Mouse (Mus musculus): Measurements from ENCODE around the gene Dgke.
"Not testable (repeated sequence)": the region's sequence is repeated elsewhere in the genome, so short reads cannot be mapped to it uniquely, and the experiment has no call there.

Gene Dgke

DNA sequence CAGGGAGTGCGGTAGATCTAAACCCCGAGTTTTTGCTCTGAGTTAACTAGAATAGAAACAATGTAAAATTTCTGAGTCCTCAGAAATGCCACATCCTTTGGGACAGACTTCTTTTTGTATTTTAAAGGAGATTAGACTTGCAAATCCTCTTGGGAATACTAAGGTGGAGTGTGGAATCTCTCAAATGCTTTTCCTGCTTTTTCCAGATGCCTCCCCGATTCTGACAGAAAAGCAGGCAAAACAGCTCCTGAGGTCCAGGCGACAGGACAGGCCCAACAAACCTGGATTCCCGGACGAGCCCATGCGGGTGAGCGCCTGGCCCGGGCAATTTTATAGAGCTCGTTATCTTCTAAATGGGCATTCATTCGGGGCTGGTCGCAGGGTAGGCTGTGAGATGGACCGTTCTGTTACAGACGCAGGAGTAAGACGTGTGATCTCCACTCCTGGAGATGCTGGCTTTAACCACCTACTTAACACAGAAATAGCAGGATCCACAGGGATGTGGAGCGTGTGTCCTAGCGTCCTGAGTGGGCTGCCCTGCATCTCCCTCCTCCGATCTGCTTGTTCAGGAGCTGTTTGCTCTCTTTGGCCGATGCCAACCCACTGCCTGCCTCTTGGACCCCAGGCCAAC is 8.2 kb upstream of the Dgke start:
- no peak for DNase-seq (ENCODE audit: low spot score)

DNA sequence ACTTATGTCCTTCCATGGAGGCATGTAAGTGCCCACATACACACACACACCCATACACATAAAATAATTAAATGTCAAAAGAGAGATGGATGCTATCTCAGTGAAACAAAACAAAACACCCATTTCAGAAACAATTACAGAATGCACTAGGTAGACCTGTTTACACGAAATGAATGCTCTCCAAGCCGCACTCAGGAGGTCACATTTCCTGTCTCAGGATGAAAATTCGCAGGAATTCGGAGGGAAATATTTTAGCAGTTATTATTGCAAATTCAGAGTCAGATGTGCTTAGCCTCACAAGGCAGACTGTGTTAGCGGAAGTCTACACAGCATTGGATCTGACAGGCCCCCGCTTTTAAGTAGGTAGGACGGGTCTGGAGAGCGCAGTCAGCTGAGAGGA is 6.9 kb upstream of the Dgke start, which contains the start of gene Gm525:
Gm525 (plus strand) TSS at position 301 of the 400 bp plus-strand sequence.
- DNase-seq (ENCODE audit: low spot score), result no peak

DNA sequence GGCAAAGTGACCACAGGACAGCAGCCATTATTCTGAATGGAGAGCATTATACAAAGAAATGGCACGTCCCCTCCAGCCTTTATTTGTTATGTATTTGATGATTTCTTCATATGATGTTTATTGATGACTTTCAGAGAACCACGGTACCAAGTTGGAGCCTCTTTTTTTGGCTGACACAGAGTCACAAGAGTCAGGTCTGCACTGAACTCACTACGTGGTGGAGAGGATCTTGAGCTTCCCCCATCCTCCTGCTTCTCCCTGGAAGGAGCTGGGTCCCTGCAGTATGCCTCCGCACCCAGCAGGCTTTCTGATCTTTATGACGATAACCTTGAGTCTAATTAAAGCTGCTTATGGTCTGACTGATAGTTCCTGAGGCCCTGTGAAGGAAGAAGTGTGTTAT is 4.9 kb upstream of the Dgke start:
- no peak for DNase-seq (ENCODE audit: low spot score)

DNA sequence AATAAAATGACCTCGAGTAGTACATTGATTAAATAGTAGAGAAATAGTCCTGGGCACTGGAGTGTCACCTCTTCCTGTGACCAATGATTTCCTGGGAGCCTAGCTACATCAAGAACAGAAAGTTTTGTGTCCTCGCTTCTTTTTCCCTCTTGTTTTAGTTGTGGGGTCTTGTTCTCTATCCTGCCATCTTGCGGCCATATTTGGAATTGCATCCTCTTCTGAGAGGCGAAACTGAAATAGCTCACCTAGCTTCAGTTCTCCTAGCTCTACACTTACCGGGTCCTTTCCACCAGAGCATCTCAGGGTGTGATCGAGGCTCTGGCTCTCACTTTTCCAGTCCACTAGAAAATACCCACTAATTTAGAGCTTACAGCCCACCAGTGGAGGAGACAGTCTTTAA is 2.7 kb upstream of the Dgke start:
- DNase-seq (ENCODE audit: low spot score), result peak; percentile 44

DNA sequence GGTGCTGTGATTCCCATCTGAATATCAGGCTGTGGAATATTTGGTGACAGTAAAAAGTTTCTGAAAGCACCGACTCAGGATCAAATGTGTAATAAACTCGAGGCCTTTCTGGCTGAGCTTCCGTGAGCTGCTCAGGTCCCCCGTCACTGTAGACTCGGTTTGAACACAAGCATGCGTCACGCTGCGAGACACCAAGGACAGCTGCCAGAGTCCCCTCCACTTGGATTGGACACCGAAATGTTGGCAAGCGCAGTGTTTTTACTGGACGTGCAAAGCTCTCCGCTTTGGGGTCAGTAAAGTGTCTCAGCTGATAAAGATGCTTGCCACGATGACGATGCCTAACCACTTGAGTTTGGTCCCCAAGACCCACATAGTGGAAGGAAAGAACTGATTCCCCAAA is 2.0 kb upstream of the Dgke start:
- DNase-seq (ENCODE audit: low spot score), result no peak

DNA sequence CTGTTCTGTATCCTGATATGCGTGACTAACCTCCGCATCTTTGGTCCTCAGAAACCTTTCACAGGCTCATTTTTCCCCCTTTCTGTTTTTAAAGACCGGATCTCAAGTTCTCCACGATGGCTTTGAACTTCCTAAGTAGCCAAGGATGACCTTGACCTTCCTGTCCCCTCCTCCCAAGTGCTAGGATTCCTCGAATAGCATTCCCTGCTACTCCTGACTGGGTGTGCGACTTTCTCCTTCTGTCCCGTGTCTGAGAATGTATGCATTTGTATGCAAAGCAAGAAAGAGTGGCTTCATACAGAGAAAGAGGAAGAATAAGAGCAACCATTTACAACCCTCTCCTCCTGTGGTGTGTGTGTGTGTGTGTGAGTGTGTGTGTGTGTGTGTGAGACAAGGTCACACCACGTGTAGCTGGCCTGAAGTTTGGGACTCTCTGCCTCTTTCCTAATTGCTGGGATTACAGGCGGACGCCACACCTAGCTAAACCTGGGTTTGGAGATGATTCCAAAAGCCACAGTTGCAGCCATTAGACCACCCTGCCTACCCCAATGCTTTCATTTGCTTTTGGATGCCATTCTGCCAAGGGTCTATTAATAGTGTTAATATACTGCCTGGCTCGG is 1.3 kb upstream of the Dgke start:
- DNase-seq (ENCODE audit: low spot score), result no peak

DNA sequence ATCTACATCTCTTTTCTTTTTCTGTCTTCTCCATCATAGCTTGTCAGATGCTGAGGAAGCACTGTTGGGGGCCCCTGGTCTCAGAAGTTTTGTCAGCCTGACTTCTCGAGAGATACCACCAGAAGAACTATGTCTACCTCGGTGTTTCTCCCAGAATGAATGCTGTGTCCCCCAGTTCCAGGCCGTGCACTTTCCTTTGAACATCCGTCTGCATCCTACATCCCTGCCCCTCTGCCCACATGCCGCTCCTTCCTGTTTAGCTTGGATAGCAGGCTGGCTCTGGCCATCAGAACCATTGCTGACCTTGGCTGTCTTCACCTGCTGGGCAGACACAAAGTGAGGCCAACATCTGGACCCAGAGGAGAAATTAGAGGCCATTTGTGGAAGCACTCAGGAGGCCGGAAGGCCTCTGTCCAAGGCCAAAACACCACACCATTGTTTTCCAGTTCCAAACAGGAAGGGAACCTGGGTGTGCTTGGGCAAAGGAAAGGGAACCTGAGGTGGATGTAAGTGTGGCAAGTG is 712 bp upstream of the Dgke start:
- DNase-seq (ENCODE audit: low spot score), result no peak

DNA sequence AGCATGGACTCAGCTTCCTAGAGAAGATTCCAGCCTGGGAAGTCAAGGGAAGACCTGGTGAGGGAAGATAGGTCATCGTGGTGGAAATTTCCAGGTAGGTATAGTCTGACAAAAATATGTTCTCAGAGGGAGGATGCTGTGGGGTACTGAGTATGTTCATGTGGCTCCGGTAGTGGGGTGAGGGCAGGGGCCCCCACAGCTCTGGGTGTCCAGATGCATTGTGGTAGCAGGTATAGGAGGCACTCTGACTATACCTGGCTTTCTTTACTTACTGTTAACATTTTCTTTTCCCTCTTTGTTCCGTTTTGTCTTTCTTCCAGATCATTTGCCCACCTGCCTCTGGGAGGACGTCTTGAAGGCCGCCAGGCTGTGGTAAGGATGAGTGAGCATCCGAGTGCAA is 524 bp downstream of the Dgke start:
- DNase-seq (ENCODE audit: low spot score), result no peak

DNA sequence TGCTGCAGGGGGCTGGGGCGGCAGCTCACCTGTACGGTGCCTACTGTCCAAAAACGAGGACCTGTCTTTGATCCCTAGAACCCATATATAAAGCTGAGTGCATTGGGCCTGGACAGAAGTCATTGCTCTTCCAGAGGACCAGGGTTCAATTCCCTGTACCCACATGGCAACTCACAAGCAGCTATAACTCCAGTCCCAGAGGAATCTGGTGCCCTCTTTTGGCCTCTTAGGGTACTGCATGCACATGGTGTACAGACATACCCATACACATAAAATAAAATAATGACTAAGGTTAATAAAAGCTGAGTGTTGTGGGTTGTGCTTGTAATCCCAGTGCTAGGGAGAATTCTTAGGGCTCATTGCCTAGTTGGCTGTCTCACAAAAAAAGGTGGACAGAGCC is 1.4 kb downstream of the Dgke start:
- no peak for DNase-seq (ENCODE audit: low spot score)

DNA sequence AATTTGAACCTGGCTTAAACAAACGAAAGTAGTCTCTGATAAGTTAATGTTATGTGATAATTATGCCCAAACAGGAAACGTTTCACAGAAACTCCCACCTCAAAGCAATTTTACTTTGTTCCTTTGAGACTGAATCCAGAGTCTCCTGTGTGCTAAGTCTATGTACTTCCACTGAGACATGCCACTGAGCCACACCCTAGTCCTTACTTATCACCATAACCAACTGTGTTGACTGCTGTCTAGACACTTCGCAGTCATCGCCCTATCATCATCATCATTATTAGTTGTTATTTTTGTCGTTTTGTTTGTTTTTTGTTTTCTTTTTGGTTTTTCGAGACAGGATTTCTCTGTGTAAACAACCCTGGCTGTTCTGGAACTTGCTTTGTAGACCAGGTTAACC is 2.3 kb downstream of the Dgke start:
- DNase-seq (ENCODE audit: low spot score), result no peak

DNA sequence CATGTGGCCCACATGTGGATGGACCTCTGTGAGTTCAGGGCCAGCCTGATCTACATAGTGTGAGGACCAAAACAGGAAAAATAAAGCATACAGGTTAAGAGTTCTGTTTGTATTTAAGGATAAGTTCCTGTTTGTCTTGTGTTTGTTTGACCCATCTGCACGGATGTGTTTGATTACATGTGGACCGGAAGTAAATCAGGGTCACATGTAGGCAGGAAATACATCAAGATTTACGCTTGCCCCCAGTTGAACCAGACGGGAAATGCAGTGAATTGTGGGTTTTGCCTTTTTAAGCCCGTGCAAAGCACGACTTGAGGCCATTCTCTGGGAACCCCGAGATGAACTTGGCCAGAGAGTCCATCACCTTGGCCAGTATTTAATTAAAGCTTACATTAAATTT is 5.3 kb downstream of the Dgke start:
- no peak for DNase-seq (ENCODE audit: low spot score)

DNA sequence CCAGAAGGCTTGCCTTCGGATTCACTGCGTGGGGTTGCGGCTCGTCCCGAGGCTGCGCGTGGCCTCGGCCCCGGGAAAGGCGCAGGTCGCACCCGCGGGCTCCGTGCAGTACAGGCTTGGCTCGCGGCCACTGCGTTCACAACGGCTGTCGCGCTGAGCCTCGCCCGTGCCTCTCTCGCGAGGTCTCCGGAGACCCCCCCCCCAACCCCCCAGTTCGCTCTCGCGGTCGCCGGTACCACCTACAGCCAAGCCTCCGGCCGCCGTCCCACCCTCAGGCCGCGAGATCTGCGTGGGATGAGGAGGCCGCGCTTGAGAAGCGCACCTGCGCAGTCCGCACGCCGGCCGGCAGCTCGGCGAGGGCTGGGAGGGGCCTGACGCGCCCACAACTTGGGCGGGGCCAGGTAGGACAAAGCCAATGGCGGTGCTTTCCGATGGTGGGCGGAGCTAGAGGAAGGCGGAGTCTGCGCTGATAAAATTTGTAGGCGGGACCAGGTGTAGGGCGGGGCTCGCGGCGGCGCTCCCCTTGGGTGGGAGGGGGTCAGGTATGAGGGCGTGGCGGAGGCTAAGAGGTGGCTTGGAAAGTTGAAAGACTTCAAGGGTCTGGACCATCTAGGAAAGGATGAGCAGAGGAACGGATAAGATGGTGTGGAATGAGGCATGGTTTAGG is 6.1 kb downstream of the Dgke start:
- peak; percentile 93 for DNase-seq (ENCODE audit: low spot score)

DNA sequence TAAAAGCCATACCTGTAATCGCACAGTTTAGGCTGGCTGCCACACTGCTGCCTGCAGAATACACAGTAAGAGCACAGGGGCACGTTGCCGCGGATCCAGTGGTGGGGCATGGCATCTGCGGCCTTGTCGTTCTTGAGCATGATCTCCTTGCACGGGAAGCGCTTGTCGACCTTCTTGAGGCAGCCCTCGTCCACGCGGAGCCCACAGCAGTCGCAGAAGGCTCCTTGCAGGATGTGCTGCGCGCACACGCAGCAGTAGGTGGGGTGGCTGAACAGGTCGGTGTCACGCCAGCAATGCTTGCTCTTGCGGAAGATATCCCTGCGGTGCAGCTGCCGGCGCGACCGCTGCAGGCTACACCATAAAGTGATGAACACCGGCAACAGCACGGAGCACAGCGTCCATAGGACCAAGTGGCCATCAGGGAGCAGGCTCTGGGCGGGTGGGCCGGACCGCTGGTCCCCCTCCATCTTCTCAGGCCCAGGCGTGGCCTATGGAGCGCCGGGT is 6.7 kb downstream of the Dgke start:
- DNase-seq (ENCODE audit: low spot score), result no peak

DNA sequence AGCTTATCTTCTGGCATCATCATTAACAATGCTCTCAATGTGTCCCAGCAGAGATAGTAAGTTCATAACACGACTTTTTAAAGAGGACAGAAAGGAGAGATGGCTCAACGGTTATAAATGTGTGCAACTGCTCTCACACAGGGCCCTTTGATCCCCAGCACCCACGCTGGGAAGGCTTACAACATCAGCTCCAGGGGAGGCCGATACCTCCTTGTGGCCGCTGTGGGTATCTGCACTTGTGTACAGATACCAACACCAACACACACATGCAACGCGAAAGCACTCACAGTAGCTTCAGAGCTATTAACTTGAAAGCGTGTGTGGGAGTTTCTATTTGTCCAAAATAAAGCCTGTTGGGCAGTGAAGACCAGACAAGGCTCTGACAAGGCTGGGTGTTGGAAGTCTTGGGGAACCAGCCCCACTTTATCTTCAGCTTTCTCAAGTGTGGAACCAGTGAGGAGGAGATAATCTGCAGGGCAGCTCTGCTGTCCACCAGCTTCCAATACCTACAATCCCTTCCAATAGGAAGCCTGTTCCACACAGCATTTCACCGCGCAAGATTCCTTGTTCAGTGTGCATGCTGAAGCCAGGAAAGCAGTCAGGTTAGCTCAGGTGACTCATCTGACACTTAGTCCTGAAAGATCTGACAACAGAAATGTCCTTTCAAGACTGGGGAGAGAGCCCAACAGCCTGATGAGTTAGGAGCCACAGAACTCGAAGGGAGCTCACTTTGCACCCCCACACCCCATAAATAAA is 8.0 kb downstream of the Dgke start:
- DNase-seq (ENCODE audit: low spot score), result no peak

DNA sequence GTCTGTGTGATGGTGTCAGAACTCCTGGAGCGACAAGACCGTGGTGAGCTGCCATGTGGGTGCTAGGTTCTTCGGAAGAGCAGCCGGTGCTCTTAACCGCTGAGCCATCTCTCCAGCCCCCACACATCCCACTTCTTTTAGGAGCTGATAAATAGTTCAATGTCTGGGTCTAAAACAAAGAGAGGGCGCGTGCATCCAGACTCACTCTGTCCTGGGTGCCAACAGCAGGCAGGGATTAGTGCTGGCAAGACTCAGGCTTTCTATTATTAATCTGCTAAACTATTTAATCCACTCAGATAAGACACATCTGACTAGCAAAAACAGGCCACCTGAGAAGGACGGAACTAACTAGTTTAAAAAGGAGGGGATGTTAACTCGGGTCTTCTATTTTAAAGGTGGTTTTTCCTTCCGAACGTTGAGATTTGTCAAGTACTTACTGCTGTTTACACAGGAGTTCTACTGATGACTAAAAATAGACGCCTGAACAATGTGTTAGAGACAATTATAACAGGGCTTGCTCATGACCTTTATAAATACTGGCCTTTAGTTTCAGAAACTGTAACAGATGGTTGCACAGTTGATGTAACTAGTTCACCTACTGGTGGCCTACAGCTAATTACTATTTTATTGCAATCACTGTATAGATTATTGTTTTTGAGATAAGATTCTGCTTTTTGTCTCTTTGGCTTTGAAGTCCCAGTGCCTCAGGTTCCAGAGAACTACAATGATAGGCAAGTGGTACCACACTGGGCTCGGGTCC is 10.5 kb downstream of the Dgke start:
- no peak for DNase-seq (ENCODE audit: low spot score)

DNA sequence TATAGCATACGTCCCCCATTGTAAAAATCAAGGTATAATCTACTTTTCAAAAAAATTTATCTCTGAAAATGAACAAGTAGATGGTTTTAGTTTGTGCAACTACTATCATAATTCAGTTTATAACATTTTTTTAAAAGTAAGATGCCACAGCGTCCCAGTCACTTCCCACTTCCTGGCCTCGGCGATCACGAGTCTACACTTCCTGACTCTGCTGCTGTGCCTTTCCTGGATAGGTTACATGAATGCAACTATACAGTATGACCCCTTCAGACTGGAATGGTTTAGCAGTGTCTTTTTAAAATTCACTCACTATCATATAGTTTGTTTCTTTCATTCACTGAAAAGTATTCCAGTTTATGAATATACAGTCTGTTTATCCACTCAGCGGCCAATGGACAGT is 14.9 kb downstream of the Dgke start:
- DNase-seq (ENCODE audit: low spot score), result no peak

DNA sequence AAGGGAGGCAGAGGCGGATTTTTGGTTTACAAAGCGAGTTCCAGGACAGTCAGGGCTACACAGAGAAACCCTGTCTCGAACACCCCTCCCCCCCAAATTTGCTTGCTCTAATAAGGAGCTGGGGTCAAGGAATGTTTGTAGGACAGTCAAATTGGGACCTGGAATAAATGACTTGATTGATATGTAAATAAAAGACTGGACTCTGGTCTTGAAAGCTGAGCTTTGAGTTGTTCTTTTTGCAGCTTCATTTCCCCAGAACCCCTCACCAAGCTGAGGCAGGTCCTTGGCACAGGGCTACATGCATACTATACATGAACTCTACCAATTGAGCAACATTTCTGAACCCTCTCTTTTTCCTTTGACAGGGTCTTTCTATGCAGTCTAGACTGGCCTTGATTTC is 20.6 kb downstream of the Dgke start:
- no peak for DNase-seq (ENCODE audit: low spot score)

DNA sequence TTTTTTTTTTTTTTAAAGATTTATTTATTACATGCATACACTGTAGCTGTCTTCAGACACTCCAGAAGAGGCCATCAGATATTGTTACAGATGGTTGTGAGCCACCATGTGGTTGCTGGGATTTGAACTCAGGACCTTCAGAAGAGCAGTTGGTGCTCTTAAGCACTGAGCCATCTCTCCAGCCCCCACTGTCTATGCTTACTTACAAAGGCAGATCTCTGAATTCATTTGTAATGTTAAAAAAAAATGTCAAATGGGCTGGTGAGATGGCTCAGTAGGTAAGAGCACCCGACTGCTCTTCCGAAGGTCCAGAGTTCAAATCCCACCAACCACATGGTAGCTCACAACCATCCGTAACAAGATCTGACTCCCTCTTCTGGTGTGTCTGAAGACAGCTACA is 21.1 kb downstream of the Dgke start:
- DNase-seq (ENCODE audit: low spot score), result not testable (repeated sequence)

DNA sequence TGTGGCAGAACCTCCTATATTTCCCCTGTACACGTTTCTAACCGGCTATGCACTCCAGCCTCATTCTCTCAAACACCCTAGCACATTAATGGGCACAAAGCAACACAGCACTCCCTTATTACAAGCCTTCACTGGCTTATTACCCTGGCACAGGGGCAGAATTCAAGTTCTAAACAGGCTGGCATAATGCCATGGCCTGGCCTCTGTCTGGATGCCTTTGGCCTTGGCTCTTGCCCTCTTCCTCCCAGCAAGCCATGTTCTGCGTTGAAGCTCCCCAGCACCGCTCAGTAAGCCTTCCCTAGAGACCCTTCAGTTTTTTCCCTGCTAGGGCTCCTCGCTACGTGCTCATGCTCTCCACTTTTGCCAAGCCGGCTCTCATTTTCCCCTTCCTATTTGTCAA is 23.6 kb downstream of the Dgke start:
- no peak for DNase-seq (ENCODE audit: low spot score)

DNA sequence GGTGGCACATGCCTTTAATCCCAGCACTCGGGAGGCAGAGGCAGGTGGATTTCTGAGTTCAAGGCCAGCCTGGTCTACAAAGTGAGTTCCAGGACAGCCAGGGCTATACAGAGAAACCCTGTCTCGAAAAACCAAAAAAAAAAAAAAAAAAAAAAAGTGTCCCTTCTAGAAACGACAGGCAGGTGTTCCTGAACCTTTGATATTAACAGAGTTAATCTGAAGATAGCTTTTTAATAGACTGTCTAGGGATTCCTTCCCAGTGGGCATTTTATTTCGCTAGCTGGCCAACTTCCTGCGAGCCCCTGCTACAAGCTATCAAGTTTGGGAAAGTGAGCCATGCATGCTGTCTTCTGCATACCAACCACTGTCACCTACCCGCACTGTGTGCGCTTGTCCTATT is 25.6 kb downstream of the Dgke start:
- not testable (repeated sequence) for DNase-seq (ENCODE audit: low spot score)

DNA sequence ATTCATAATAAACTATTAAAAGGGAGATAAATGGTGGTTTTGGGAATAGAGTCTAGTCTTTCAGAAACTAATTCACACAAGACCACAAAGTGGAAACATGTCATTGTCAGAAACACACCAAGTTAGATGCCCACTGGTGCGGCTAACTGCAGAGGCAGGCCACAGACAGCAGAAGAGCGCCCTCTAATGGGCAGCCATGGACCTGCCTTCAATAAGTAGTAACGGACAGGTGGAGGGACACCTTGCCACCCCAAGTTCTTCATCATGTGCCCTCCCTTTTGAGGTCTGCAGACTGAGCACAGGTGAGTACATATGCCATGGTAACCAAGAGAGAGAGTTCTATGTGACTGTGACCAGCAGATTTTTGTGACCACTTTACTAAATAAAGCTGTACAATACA is 27.3 kb downstream of the Dgke start:
- DNase-seq (ENCODE audit: low spot score), result no peak

DNA sequence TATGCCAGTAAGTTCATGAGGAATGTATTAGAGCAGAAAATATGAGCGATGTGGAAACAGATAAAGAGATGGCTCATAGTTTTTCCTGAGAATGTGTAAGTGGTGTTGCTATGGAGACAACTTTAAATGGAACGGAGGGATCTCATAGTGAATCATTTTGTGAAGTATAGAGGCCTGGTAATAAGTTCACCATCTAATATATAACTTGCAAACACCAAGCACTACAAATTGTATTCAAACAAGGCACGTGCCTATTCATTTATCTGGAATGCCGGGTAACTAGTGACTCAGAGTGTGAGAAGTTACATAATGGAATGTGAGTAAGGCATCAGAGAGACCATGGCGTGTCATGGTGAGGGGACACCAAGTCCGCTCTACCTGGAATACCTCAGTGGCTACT is 28.2 kb downstream of the Dgke start:
- DNase-seq (ENCODE audit: low spot score), result no peak
